ENCODE assay signal across 13 mouse cellular contexts in genomic region chr1:134100401-134100800, GRCm38 (mm10). TPM values are rescaled to one million over a fixed set of nuclear protein-coding genes. Genes with fewer than 3 reads are reported as not detected.
DNase-seq lines count a peak whose midpoint lies in the region; ATAC-seq lines count a peak whose summit lies in the region.
"Had no signal": no experiment of that assay in that cellular context is flagged by ENCODE, and none has a peak within 500 bp of the region (broad histone marks: within the 10 kb centered on the region; RNA-seq: fewer than 3 reads in every experiment).

No protein-coding gene starts in this region.

- no peak overlapping the region for H3K4me2 ChIP-seq in heart, embryonic 14.5 days (ENCODE audit: low read length)
- H3K4me2 ChIP-seq in midbrain, embryonic 13.5 days (replicated peaks): no peak overlapping the region
- no peak overlapping the region for H3K4me2 ChIP-seq in limb, embryonic 15.5 days
- H3K4me2 ChIP-seq in stomach, embryonic 16.5 days (ENCODE audit: low read depth, low read length): no peak overlapping the region
- H3K4me2 ChIP-seq in midbrain, embryonic 14.5 days (ENCODE audit: low read length): no peak overlapping the region

- H3K4me1 ChIP-seq in heart, embryonic 14.5 days (ENCODE audit: control insufficient read depth in 2 of 2, insufficient read depth in 2 of 2, low read length in 2 of 2): peaks cover 54 to 62% of the 10 kb centered on the region in 2 experiments
- peaks cover 50% of the 10 kb centered on the region for H3K4me1 ChIP-seq in midbrain, embryonic 10.5 days
- H3K4me1 ChIP-seq in midbrain, embryonic 13.5 days (replicated peaks): peaks cover 49% of the 10 kb centered on the region
- peaks cover 55% of the 10 kb centered on the region for H3K4me1 ChIP-seq in limb, embryonic 15.5 days
- H3K4me1 ChIP-seq in stomach, embryonic 16.5 days (ENCODE audit: control insufficient read depth, insufficient read depth, low read length): peaks cover 54% of the 10 kb centered on the region
- H3K4me1 ChIP-seq in midbrain, embryonic 14.5 days (ENCODE audit: control insufficient read depth, insufficient read depth, low read length): peaks cover 36% of the 10 kb centered on the region

- no peak for ATAC-seq in heart, embryonic 14.5 days (ENCODE audit: insufficient number of reproducible peaks, insufficient read depth, low FRiP score, low read depth)
- no peak for ATAC-seq in midbrain, embryonic 13.5 days
- no peak for ATAC-seq in limb, embryonic 15.5 days (ENCODE audit: insufficient number of reproducible peaks, low FRiP score, low TSS enrichment, low read depth)
- ATAC-seq in stomach, embryonic 16.5 days (ENCODE audit: insufficient read depth, low FRiP score): no peak
- no peak for ATAC-seq in midbrain, embryonic 14.5 days (ENCODE audit: low FRiP score, low TSS enrichment)
- ATAC-seq: forebrain, embryonic 13.5 days had no signal

- H3K27me3 ChIP-seq in heart, embryonic 14.5 days (ENCODE audit: control insufficient read depth, insufficient read depth, low read length): no peaks in the 10 kb centered on the region
- H3K27me3 ChIP-seq in midbrain, embryonic 10.5 days (ENCODE audit: low read depth, poor library complexity, severe bottlenecking): no peaks in the 10 kb centered on the region
- no peaks in the 10 kb centered on the region for H3K27me3 ChIP-seq in midbrain, embryonic 13.5 days
- H3K27me3 ChIP-seq in limb, embryonic 15.5 days: no peaks in the 10 kb centered on the region
- H3K27me3 ChIP-seq in stomach, embryonic 16.5 days (ENCODE audit: control insufficient read depth, insufficient read depth, low read length): no peaks in the 10 kb centered on the region
- no peaks in the 10 kb centered on the region for H3K27me3 ChIP-seq in midbrain, embryonic 14.5 days (ENCODE audit: control insufficient read depth, insufficient read depth, low read length)
- H3K27me3 ChIP-seq: forebrain, embryonic 13.5 days had no signal

- no peak for DNase-seq in heart, postnatal 10 days
- no peak for DNase-seq in midbrain, embryonic 10.5 days (ENCODE audit: low spot score)
- DNase-seq in layer of hippocampus, adult 9-10 months (ENCODE audit: low spot score): no peak
- no peak for DNase-seq in midbrain, embryonic 14.5 days
- DNase-seq: gastrocnemius, postnatal 14 days; left cerebral cortex, postnatal 4 days; thymus, postnatal 14 days had no signal

- H3K27ac ChIP-seq in heart, embryonic 14.5 days (replicated peaks in 1 of 2; ENCODE audit: control insufficient read depth in 1 of 2, insufficient read depth in 1 of 2, low read depth in 2 of 2, low read length in 2 of 2): peak overlapping the region; percentile 98 to 100; a peak in 3 of 4 replicates
- peak overlapping the region; percentile 4 for H3K27ac ChIP-seq in midbrain, embryonic 10.5 days (replicated peaks)
- H3K27ac ChIP-seq in midbrain, embryonic 13.5 days: no peak overlapping the region
- peak overlapping the region; percentile 92 for H3K27ac ChIP-seq in limb, embryonic 15.5 days
- peak overlapping the region; percentile 98; the same call in 1 of the 2 replicates for H3K27ac ChIP-seq in stomach, embryonic 16.5 days (ENCODE audit: low read length)
- H3K27ac ChIP-seq in midbrain, embryonic 14.5 days (replicated peaks; ENCODE audit: low read depth, low read length): no peak overlapping the region

- no peaks in the 10 kb centered on the region for H3K9me3 ChIP-seq in heart, embryonic 14.5 days (ENCODE audit: control insufficient read depth, low read length)
- no peaks in the 10 kb centered on the region for H3K9me3 ChIP-seq in midbrain, embryonic 10.5 days (replicated peaks)
- no peaks in the 10 kb centered on the region for H3K9me3 ChIP-seq in midbrain, embryonic 13.5 days
- H3K9me3 ChIP-seq in limb, embryonic 15.5 days: no peaks in the 10 kb centered on the region
- H3K9me3 ChIP-seq in stomach, embryonic 16.5 days (replicated peaks; ENCODE audit: control insufficient read depth, low read length): no peaks in the 10 kb centered on the region
- H3K9me3 ChIP-seq in midbrain, embryonic 14.5 days (ENCODE audit: control insufficient read depth, low read length): no peaks in the 10 kb centered on the region
- H3K9me3 ChIP-seq: forebrain, embryonic 13.5 days had no signal

- 79% methylated on average over 5 of the region's 5 CpGs for whole genome bisulfite sequencing in heart, embryonic 14.5 days
- 86% methylated on average over 5 of the region's 5 CpGs for WGBS in midbrain, embryonic 10.5 days
- 90% methylated on average over 5 of the region's 5 CpGs for WGBS in midbrain, embryonic 13.5 days
- WGBS in limb, embryonic 15.5 days: 73% methylated on average over 5 of the region's 5 CpGs
- WGBS in stomach, embryonic 16.5 days: 78% methylated on average over 5 of the region's 5 CpGs
- 78% methylated on average over 5 of the region's 5 CpGs for WGBS in midbrain, embryonic 14.5 days

- H3K36me3 ChIP-seq in heart, embryonic 14.5 days (ENCODE audit: control insufficient read depth, insufficient read depth, low read length): no peaks in the 10 kb centered on the region
- no peaks in the 10 kb centered on the region for H3K36me3 ChIP-seq in midbrain, embryonic 10.5 days
- H3K36me3 ChIP-seq in midbrain, embryonic 13.5 days: no peaks in the 10 kb centered on the region
- no peaks in the 10 kb centered on the region for H3K36me3 ChIP-seq in limb, embryonic 15.5 days
- no peaks in the 10 kb centered on the region for H3K36me3 ChIP-seq in stomach, embryonic 16.5 days (ENCODE audit: control insufficient read depth, insufficient read depth, low read length)
- no peaks in the 10 kb centered on the region for H3K36me3 ChIP-seq in midbrain, embryonic 14.5 days (ENCODE audit: control insufficient read depth, insufficient read depth, low read length)

- no peak overlapping the region for H3K9ac ChIP-seq in heart, embryonic 14.5 days (ENCODE audit: low read length)
- no peak overlapping the region for H3K9ac ChIP-seq in midbrain, embryonic 13.5 days (replicated peaks)
- no peak overlapping the region for H3K9ac ChIP-seq in limb, embryonic 15.5 days
- no peak overlapping the region; the same call in 1 of the 2 replicates for H3K9ac ChIP-seq in stomach, embryonic 16.5 days (ENCODE audit: low read length)
- no peak overlapping the region for H3K9ac ChIP-seq in midbrain, embryonic 14.5 days (replicated peaks; ENCODE audit: low read length)
- H3K9ac ChIP-seq: forebrain, embryonic 13.5 days had no signal

- intact Hi-C loops in heart, postnatal 10 days (cut with DNase I): no loop called here

- H3K4me3 ChIP-seq in heart, embryonic 14.5 days (ENCODE audit: control insufficient read depth in 1 of 2, insufficient read depth in 1 of 2, low read depth in 1 of 2, low read length in 2 of 2): no peak overlapping the region
- 0 out of 2 replicates have a peak overlapping the region, but pooled peaks have one; percentile 59 for H3K4me3 ChIP-seq in midbrain, embryonic 10.5 days
- H3K4me3 ChIP-seq in midbrain, embryonic 13.5 days (replicated peaks): no peak overlapping the region
- H3K4me3 ChIP-seq in limb, embryonic 15.5 days: no peak overlapping the region
- H3K4me3 ChIP-seq in stomach, embryonic 16.5 days (replicated peaks; ENCODE audit: low read length): no peak overlapping the region
- no peak overlapping the region for H3K4me3 ChIP-seq in midbrain, embryonic 14.5 days (replicated peaks; ENCODE audit: low read depth, low read length)
- H3K4me3 ChIP-seq: forebrain, embryonic 13.5 days had no signal

RNA-seq across cellular contexts. Expression of gene Chit1, which starts 10.6 kb away (rescaled TPM):
- 0.46 and 0.96 TPM in 2 replicates for polyA plus RNA-seq in heart, embryonic 14.5 days (2014; fragmentation: Nextera tagmentation; extraction: Ambion mirVana)
- total RNA-seq in heart, postnatal 10 days (2021): not detected
- polyA plus RNA-seq in midbrain, embryonic 10.5 days (2016; fragmentation: Nextera tagmentation; extraction: Ambion mirVana): not detected in 2 replicates
- 0.09 and 0.27 TPM in 2 replicates for polyA plus RNA-seq in midbrain, embryonic 13.5 days (2015; fragmentation: Nextera tagmentation; extraction: Ambion mirVana)
- 0.50 and 0.59 TPM in 2 replicates for polyA plus RNA-seq in limb, embryonic 15.5 days (2015; fragmentation: Nextera tagmentation; extraction: Ambion mirVana)
- 4.8 and 8.4 TPM in 2 replicates for polyA plus RNA-seq in stomach, embryonic 16.5 days (2015; fragmentation: Nextera tagmentation; extraction: Ambion mirVana)
- polyA plus RNA-seq in midbrain, embryonic 14.5 days (2014; fragmentation: Nextera tagmentation; extraction: Ambion mirVana): 0.26 TPM in 1 of 2 replicates, not detected in the other
- total RNA-seq: adrenal gland, postnatal 14 days; gastrocnemius, postnatal 14 days had no signal

RNA-seq across cellular contexts. Expression of gene Btg2, which starts 21.5 kb away (rescaled TPM):
- 34.7 and 36.9 TPM in 2 replicates for polyA plus RNA-seq in heart, embryonic 14.5 days (2014; fragmentation: Nextera tagmentation; extraction: Ambion mirVana)
- total RNA-seq in heart, postnatal 10 days (2021): 10 to 100 TPM; 30.3 to 32.9 TPM
- 107 and 161 TPM in 2 replicates for polyA plus RNA-seq in midbrain, embryonic 10.5 days (2016; fragmentation: Nextera tagmentation; extraction: Ambion mirVana)
- polyA plus RNA-seq in midbrain, embryonic 13.5 days (2015; fragmentation: Nextera tagmentation; extraction: Ambion mirVana): 109 and 110 TPM in 2 replicates
- polyA plus RNA-seq in limb, embryonic 15.5 days (2015; fragmentation: Nextera tagmentation; extraction: Ambion mirVana): 30.9 and 35.1 TPM in 2 replicates
- 98.5 and 110 TPM in 2 replicates for polyA plus RNA-seq in stomach, embryonic 16.5 days (2015; fragmentation: Nextera tagmentation; extraction: Ambion mirVana)
- 34.2 and 61.1 TPM in 2 replicates for polyA plus RNA-seq in midbrain, embryonic 14.5 days (2014; fragmentation: Nextera tagmentation; extraction: Ambion mirVana)

Comparison
In these comparisons a context has a peak if more than half of its experiments do, and no peak if none do; other contexts are left out.
1. H3K27ac ChIP-seq: peak in heart, embryonic 14.5 days (2 of 2), midbrain, embryonic 10.5 days (single experiment), limb, embryonic 15.5 days (single experiment) and stomach, embryonic 16.5 days (single experiment); none in midbrain, embryonic 13.5 days (single experiment) and midbrain, embryonic 14.5 days (single experiment).